Mouse (Mus musculus) kidney, postnatal 36 days (tissue): ENCODE data around the gene Socs1.

ENCODE experiments used
- DNase-seq, 2 experiments: peaks; one replicate each; pipeline ENCODE4 v3.0.0; 2021 to 2022; ENCODE audit warnings: mixed read lengths in 2 of 2

Socs1 gene

GRCm38 (mm10) chr16:10761182-10761581, 24.2 kb downstream of the Socs1 start:
- DNase-seq, result peak; percentile 20 to 24

- no peak for DNase-seq
These were observed 29.2 kb downstream of the Socs1 start for GRCm38 (mm10) chr16:10756168-10756567.

- DNase-seq, result no peak
These were observed 30.6 kb downstream of the Socs1 start for GRCm38 (mm10) chr16:10754521-10755296.

- peak in 1 of 2 experiments; percentile 37 for DNase-seq
These were observed 35.5 kb downstream of the Socs1 start for GRCm38 (mm10) chr16:10749824-10750223.

GRCm38 (mm10) chr16:10749226-10749625, 36.1 kb downstream of the Socs1 start:
- DNase-seq, result no peak

GRCm38 (mm10) chr16:10741082-10741481, 44.3 kb downstream of the Socs1 start:
- DNase-seq, result peak; percentile 23 to 64

- DNase-seq, result peak; percentile 26 to 52
These were observed 45.4 kb downstream of the Socs1 start for GRCm38 (mm10) chr16:10739854-10740398.

GRCm38 (mm10) chr16:10738866-10739265, 46.5 kb downstream of the Socs1 start:
- DNase-seq, result no peak

- peak; percentile 64 to 71 for DNase-seq
These were observed 47.8 kb downstream of the Socs1 start for GRCm38 (mm10) chr16:10737571-10737970.

- DNase-seq, result no peak
These were observed 49.0 kb downstream of the Socs1 start for GRCm38 (mm10) chr16:10736364-10736763.

- DNase-seq, result peak; percentile 39 to 62
These were observed 49.6 kb downstream of the Socs1 start for GRCm38 (mm10) chr16:10735781-10736180.

GRCm38 (mm10) chr16:10732421-10732820, 52.9 kb downstream of the Socs1 start:
- no peak for DNase-seq
